Mouse (Mus musculus) kidney, embryonic 15.5 days (tissue): ENCODE results near the gene Baat. TPM values are rescaled to one million over a fixed set of nuclear protein-coding genes. Genes with fewer than 3 reads are reported as not detected.
"Not testable (repeated sequence)": the region's sequence is repeated elsewhere in the genome, so short reads cannot be mapped to it uniquely, and the experiment has no call there.

Experiments used
- ATAC-seq: fragments of 200-750 bp; cut with Nextera tagmentation; replicated peaks from 2 replicates; pipeline ENCODE4 v1.8.0; 2017; ENCODE audit warnings: moderate TSS enrichment; ENCODE audit not compliant: low FRiP score
- H3K27ac ChIP-seq: fragments of 300-500 bp; sonication (generic); 2 replicates; pipeline ENCODE4 v1.5.1; 2015; ENCODE audit warnings: mild to moderate bottlenecking, inconsistent platforms
- H3K27me3 ChIP-seq: fragments of 300-500 bp; sonication (generic); 2 replicates; pipeline ENCODE4 v1.6.1; 2015; ENCODE audit warnings: inconsistent platforms
- H3K36me3 ChIP-seq: fragments of 300-500 bp; sonication (generic); 2 replicates; pipeline ENCODE4 v1.6.1; 2015; ENCODE audit warnings: inconsistent platforms
- H3K4me1 ChIP-seq: fragments of 300-500 bp; sonication (generic); 2 replicates; pipeline ENCODE4 v1.6.1; 2015; ENCODE audit warnings: inconsistent platforms
- H3K4me2 ChIP-seq: fragments of 300-500 bp; sonication (generic); 2 replicates; pipeline ENCODE4 v1.6.1; 2015; ENCODE audit warnings: moderate library complexity, mild to moderate bottlenecking, inconsistent platforms
- H3K4me3 ChIP-seq: fragments of 300-500 bp; sonication (generic); replicated peaks from 2 replicates; pipeline ENCODE4 v1.5.1; 2015; ENCODE audit warnings: mild to moderate bottlenecking, inconsistent platforms
- H3K9ac ChIP-seq: fragments of 300-500 bp; sonication (generic); 2 replicates; pipeline ENCODE4 v1.6.1; 2015; ENCODE audit warnings: mild to moderate bottlenecking, inconsistent platforms
- H3K9me3 ChIP-seq: fragments of 300-500 bp; sonication (generic); replicated peaks from 2 replicates; pipeline ENCODE4 v1.6.1; 2016; ENCODE audit warnings: inconsistent platforms
- WGBS: fragments of 180-500 bp; shearing (Covaris S2); methylation state at CpG from one replicate; pipeline ENCODE4 v1.1.7; 2015; ENCODE audit warnings: mixed read lengths; 5-methylcytosine and 5-hydroxymethylcytosine counted together
- polyA plus RNA-seq: library from polyadenylated mRNA; unstranded; fragments of >200 nt; fragmentation: Nextera tagmentation; extraction: Ambion mirVana; gene quantifications from 2 replicates; pipeline ENCODE4 v1.2.1, GENCODE M21; 2015

Gene Baat
- polyA plus RNA-seq, 1 experiment from 2014 or later: 0.16 TPM

DNA sequence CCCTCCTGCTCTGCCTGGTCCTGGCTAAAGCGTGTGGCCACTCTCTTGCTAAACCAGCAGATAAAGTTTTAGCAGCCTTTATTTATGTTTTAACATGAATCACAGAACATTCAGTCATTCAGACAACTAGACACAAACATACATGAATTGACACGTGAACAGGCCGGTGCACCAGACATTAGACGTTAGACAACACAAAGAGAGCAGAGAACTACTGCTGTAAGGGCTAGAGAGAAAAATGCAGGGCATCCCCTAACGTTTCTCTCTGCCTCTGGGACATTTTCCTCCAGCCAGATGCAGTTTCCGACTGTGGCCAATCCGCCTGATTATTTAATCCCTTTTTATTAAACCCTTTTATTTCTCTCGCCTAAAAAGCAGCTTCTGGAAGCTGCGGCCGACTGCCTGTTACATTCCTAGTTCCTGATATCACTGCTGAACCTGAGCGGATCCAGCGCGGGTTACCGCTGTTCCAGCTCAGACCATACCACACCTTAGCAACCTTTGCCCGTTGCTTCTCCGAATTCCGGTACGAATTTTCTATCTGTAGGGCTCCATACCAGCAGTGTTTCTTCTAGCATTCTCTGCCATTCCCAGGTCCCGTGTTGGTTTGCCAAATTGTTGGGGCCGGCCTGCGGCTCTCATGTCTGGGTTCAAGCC, 26.1 kb downstream of the Baat start:
- Histone ChIP-seq H3K27ac (no peak overlapping the region), H3K9ac (no peak overlapping the region), H3K4me2 (peak overlapping the region; percentile 38; the same call in 1 of the 2 replicates), H3K9me3 (no peaks in the 10 kb centered on the region), H3K4me3 (no peak overlapping the region), H3K27me3 (no peaks in the 10 kb centered on the region), H3K4me1 (peaks cover 9% of the 10 kb centered on the region; the same call in 1 of the 2 replicates), H3K36me3 (no peaks in the 10 kb centered on the region)
- ATAC-seq: no peak
- 23% methylated on average over 21 of the region's 21 CpGs for WGBS

GRCm38 (mm10) chr4:49479035-49479434, 27.3 kb downstream of the Baat start:
- H3K4me1 ChIP-seq, H3K9ac ChIP-seq, H3K27me3 ChIP-seq, H3K9me3 ChIP-seq, H3K36me3 ChIP-seq, H3K4me2 ChIP-seq, H3K4me3 ChIP-seq, ATAC-seq, H3K27ac ChIP-seq: not testable (repeated sequence)
- 35% methylated on average over 2 of the region's 2 CpGs for WGBS

DNA sequence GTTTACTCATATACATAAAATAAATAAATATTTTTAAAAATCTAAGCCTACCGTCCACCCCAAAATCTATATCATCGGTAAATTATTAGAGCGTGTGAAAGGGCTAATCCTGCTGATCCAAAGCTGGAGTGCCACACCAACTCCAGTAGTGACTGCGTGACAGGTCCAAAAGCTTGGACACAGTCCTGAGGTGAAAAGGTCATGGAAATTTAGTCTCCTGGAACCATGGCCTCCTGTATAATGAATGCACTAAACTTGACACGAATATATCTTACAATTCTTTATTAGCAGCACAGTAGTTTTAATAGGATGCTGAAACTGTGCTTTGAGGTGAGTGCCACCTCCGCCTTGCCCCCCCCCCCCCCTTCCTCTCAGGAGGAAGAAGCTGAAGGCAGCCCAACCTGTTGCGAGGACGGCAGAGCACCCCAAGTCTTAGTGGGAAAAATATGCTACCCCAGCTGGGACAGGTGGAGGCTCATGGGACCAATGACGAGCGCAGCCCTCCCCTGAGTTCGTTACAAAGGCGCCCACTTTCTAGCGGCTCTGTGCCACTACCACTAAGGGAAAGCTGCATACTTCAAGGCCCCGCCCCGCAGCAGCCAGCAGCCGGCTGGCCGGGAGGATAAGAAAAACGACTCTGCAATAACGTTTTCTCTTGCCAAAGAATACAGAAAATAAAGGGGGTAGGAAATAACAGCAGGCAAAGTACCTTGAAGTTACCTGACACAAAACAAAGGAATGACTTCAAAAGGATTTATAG, 28.1 kb downstream of the Baat start:
- Histone ChIP-seq H3K4me3 (peak overlapping the region; percentile 27), H3K27ac (no peak overlapping the region), H3K36me3 (no peaks in the 10 kb centered on the region), H3K9me3 (no peaks in the 10 kb centered on the region), H3K27me3 (no peaks in the 10 kb centered on the region), H3K4me2 (peak overlapping the region; percentile 53), H3K4me1 (peaks cover 9% of the 10 kb centered on the region; the same call in 1 of the 2 replicates), H3K9ac (no peak overlapping the region)
- peak; percentile 77; the same call in 1 of the 2 replicates for ATAC-seq
- 19% methylated on average over 19 of the region's 19 CpGs for WGBS

- 0 out of 2 replicates have a peak, but pooled peaks have one; percentile 18 for ATAC-seq
- Histone ChIP-seq H3K4me3 (no peak overlapping the region), H3K4me1 (peaks cover 5% of the 10 kb centered on the region; the same call in 1 of the 2 replicates), H3K4me2 (no peak overlapping the region), H3K9ac (no peak overlapping the region), H3K27me3 (no peaks in the 10 kb centered on the region), H3K9me3 (no peaks in the 10 kb centered on the region), H3K27ac (no peak overlapping the region), H3K36me3 (no peaks in the 10 kb centered on the region)
Measured at GRCm38 (mm10) chr4:49474583-49474982, 31.8 kb downstream of the Baat start.

GRCm38 (mm10) chr4:49473435-49474100, 32.8 kb downstream of the Baat start, which contains the start of gene Acnat1:
Gene Acnat1 (minus strand): TSS chr4:49473912.
- no peak within 1 kb of the TSS for H3K27ac ChIP-seq
- 50% methylated on average over 3 of the region's 3 CpGs for WGBS
- peaks cover 5% of the 10 kb centered on the region; the same call in 1 of the 2 replicates for H3K4me1 ChIP-seq
- ATAC-seq: no peak
- H3K9ac ChIP-seq: no peak within 1 kb of the TSS
- no peaks in the 10 kb centered on the region for H3K9me3 ChIP-seq
- H3K27me3 ChIP-seq: no peaks in the 10 kb centered on the region
- no peak within 1 kb of the TSS for H3K4me2 ChIP-seq
- no peaks in the 10 kb centered on the region for H3K36me3 ChIP-seq
- H3K4me3 ChIP-seq: no peak within 1 kb of the TSS

DNA sequence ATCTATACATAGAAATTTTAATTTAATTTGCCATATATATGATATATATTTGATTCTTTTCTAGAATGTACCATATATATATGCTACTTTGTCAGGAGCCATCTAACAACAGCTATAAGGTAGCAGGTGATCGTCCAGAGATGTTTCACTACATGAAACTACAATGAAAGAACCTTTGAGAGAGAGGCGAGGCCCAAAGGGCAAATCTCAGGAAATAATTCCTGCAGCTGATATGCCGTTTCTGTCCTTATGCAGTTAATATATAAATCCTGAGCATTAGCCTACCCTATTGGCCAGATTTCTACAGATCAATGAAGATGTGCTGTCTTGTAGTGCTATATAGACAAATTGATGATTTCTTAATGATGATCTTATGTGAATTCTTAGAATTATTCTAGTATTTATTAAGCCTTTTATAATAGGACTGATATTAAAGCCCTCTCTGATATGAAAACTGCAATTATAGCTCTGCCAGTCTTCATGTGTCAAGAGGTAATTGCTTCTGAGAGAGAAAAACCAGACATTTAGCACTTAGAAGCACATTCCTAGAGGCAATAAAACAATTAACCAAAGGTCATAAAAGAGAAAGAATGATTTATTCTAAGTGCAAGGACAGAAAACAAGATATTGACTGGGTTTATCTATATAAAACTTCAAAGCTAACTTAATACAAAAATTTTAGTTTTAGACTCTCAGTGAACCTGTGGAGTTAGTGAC, 36.8 kb downstream of the Baat start:
- no peaks in the 10 kb centered on the region for H3K9me3 ChIP-seq
- no peak overlapping the region for H3K4me2 ChIP-seq
- no peaks in the 10 kb centered on the region for H3K4me1 ChIP-seq
- 82% methylated on average over 3 of the region's 3 CpGs for WGBS
- H3K27me3 ChIP-seq: no peaks in the 10 kb centered on the region
- no peak overlapping the region for H3K4me3 ChIP-seq
- no peak overlapping the region for H3K9ac ChIP-seq
- H3K27ac ChIP-seq: no peak overlapping the region
- no peaks in the 10 kb centered on the region for H3K36me3 ChIP-seq
- no peak for ATAC-seq

- WGBS: 92% methylated on average over 6 of the region's 6 CpGs
- no peaks in the 10 kb centered on the region for H3K9me3 ChIP-seq
- no peaks in the 10 kb centered on the region for H3K36me3 ChIP-seq
- no peak overlapping the region for H3K4me3 ChIP-seq
- H3K9ac ChIP-seq: no peak overlapping the region
- ATAC-seq: no peak
- H3K27me3 ChIP-seq: no peaks in the 10 kb centered on the region
- H3K4me1 ChIP-seq: no peaks in the 10 kb centered on the region
- no peak overlapping the region for H3K27ac ChIP-seq
- no peak overlapping the region for H3K4me2 ChIP-seq
Measured at GRCm38 (mm10) chr4:49467360-49467759, 39.0 kb downstream of the Baat start.

DNA sequence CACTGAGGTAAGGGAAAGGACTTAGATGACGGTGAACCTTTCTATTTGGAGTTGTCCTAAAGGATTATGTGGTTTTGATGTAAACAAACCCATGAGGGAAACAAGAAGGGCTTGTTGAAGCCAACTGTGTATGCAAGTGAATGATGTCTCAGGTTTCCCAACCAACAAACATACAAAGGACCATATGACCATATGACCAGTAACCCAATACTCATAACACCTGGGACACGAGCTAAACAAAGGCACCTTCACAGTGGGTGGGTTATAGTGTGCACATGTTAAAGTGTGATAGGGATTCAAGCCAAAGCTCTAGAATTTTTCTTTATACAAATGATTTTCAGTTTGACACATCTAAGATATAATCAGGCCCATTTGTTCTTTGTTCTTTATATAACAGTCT, 50.2 kb downstream of the Baat start:
- Histone ChIP-seq H3K4me1 (no peaks in the 10 kb centered on the region), H3K27me3 (no peaks in the 10 kb centered on the region), H3K4me2 (no peak overlapping the region), H3K9me3 (no peaks in the 10 kb centered on the region), H3K9ac (no peak overlapping the region), H3K36me3 (no peaks in the 10 kb centered on the region), H3K27ac (no peak overlapping the region), H3K4me3 (no peak overlapping the region)
- ATAC-seq: no peak
- WGBS: 67% methylated on average over 2 of the region's 2 CpGs

DNA sequence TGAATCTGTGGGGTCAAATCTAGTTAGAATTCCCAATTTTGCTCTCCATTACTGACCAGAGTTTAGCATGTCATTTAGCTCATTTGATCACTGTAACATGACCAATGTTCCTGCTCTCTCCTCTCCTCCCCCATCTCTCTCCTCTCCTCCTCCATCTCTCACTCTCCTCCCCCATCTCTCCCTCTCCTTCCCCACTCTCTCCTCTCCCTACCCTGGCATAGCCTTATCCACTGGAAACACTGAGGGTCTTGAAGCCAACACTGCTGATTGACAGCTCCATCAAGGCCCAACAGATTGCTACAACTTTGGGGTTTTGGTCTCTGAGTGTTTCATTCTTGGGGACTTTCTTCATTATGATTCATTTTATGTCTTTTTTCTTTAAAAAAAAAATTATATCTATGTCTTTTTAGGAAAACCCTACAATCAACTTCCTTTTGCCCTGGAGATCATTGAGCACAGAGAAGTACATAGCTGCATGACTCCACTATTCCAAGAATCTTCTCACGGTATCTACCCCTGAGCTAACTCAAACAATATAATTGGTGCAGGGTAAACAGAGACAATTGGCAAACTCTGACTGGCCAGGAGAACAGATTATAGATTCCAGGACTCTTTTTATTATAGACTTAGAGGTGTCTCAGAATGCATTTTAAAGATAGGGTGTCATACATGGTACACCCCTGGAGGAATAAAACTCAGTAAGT, 54.4 kb downstream of the Baat start:
- Histone ChIP-seq H3K4me2 (no peak overlapping the region), H3K4me1 (no peaks in the 10 kb centered on the region), H3K9ac (no peak overlapping the region), H3K4me3 (no peak overlapping the region), H3K36me3 (no peaks in the 10 kb centered on the region), H3K27me3 (no peaks in the 10 kb centered on the region), H3K27ac (no peak overlapping the region), H3K9me3 (no peaks in the 10 kb centered on the region)
- WGBS: 91% methylated on average over 1 of the region's 1 CpGs
- ATAC-seq: no peak

GRCm38 (mm10) chr4:49451133-49451847, 55.1 kb downstream of the Baat start:
- H3K27me3 ChIP-seq, H3K9ac ChIP-seq, H3K4me2 ChIP-seq, H3K27ac ChIP-seq, H3K9me3 ChIP-seq, H3K4me1 ChIP-seq, H3K4me3 ChIP-seq, H3K36me3 ChIP-seq: not testable (repeated sequence)
- 0 out of 2 replicates have a peak, but pooled peaks have one; percentile 6 for ATAC-seq
- 72% methylated on average over 1 of the region's 1 CpGs for WGBS
